Mouse (Mus musculus) effector memory CD4-positive, alpha-beta T cell, adult 5 months (primary cell): ENCODE measurements around the gene 1520401A03Rik. TPM values are rescaled to one million over a fixed set of nuclear protein-coding genes. Genes with fewer than 3 reads are reported as not detected.

ENCODE experiments used
- polyA plus RNA-seq: library from polyadenylated mRNA; unstranded; fragments of 100-300 nt; shearing (Covaris generic); gene quantifications from one replicate; pipeline ENCODE4 v1.2.1, GENCODE M21; 2017

The 1520401A03Rik gene
- polyA plus RNA-seq = not detected

GRCm38 (mm10) chr17:23722376-23723125 is at the start of gene 1520401A03Rik:
TSS of gene 1520401A03Rik (minus strand) at chr17:23722783.

DNA sequence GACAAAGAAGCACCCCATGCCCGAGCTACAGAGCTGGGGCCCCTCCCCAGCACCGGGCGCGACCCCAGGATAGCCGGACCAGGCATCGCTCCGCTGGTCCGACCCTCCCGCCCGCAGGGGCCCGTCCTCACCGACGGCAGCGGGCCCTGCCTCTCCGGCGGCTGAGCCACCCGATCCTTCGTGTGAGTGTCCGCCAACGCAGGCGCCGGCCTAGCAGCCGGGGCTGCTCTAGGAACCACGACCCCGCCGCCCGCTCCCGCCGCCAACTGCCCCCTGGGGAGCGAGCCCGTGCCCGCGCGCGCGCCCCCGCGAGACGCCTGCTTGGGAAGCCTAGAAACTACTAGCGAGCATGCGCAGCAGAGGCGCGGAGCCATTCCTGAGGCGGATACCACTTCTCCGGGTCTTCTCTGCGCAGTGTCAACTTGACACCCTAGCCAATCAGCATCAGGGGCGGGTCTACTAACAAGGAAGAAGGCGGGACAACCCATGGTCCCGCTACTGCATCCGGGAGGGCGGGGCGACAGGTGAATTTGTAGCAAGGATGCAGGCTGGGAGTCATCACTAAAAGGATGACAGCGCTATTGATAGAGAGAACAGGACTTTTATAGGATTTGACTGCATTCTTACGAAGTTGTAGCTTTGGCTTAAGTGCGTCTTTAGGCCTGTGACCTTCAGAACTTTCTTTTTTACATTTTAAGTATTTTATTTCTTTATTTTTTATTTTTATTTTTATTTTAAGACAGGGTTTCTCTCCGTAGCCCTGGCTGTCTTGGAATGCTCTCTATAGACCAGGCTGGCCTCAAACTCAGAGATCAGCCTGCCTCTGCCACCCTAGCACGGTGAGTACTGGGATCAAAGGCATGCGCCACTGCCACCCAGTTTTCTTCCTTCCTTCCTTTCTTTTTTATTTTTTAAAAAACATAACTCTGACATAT is 49.0 kb upstream of the 1520401A03Rik start, which contains the start of gene Flywch1:
TSS of gene Flywch1 (minus strand) at position 319 of the 935 bp plus-strand sequence.

GRCm38 (mm10) chr17:23745301-23746251 is 23.0 kb upstream of the 1520401A03Rik start, which contains the start of gene Kremen2:
TSS of gene Kremen2 (minus strand) at chr17:23745833.

DNA sequence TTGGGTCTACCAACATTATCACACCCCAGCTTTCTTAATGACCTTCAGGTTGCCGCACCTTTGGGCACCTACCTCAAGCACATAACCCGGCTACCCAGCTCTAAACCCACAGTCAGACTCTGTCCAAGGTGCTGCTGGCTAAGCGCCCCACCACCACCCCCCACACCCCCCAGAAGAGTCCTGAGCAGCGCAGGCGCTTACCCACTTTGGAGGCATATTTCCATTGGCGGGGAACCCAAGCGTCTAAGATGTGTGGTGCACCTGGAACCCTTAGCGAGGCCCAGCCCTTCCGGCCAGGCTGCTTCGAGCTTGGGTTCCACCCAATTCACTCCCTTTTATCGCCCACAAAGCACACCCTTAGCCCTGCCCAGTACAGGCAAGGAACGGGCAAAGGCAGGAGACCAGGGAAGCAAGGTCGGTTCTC is 18.0 kb upstream of the 1520401A03Rik start, which contains the start of gene Paqr4:
TSS of gene Paqr4 (minus strand) at position 270 of the 424 bp plus-strand sequence.

GRCm38 (mm10) chr17:23725999-23726757 is 3.6 kb upstream of the 1520401A03Rik start, which contains the start of gene Pkmyt1:
TSS of gene Pkmyt1 (plus strand) at chr17:23726336.

GRCm38 (mm10) chr17:23683856-23684672 is 38.5 kb downstream of the 1520401A03Rik start, which contains the start of gene Cldn9:
TSS of gene Cldn9 (minus strand) at chr17:23684026.

DNA sequence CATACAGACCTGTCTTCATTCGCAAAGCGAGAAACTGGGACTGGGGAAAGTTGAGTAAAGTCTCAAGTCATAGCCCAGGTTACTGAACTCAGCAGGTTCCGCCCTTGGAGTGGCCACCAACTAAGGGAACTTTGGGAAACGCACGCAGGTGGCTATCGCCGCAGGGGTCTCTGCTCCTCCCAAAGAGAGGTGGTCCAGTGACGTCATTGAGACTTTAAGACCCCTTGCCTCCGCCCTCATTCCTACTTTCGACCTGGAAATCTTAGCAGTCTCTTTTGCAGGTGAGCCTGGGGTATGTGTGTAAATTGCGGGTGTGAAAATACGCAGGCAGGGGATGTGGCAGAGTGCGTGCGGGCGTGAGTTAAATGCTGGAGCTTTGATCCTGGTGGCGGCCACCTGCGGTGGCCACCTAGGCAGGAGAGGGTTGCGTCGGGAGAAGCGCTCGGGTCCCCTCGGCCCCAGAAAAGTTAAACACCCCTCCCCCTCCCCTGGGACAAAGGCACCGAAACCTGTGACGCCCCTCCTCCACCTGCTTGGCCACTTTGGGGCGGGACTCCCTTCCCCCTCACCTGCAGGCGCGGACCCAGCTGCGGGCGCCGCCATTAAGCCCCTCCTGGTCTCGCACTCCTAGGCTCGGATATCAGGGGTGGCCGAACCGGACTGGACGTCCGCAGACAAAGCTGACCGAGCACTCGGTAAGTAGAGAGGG is 43.3 kb downstream of the 1520401A03Rik start, which contains the start of gene Cldn6:
TSS of gene Cldn6 (plus strand) at position 123 of the 709 bp plus-strand sequence.

GRCm38 (mm10) chr17:23677236-23677679 is 45.3 kb downstream of the 1520401A03Rik start, which contains the start of gene Tnfrsf12a:
TSS of gene Tnfrsf12a (minus strand) at chr17:23677468.

GRCm38 (mm10) chr17:23673424-23674073 is 49.0 kb downstream of the 1520401A03Rik start, which contains the start of the genes Hcfc1r1 and Thoc6:
TSS of gene Hcfc1r1 (plus strand) at chr17:23673596.
TSS of gene Thoc6 (minus strand) at chr17:23673882.

GRCm38 (mm10) chr17:23660117-23660875 is 62.3 kb downstream of the 1520401A03Rik start, which contains the start of gene Bicdl2:
TSS of gene Bicdl2 (plus strand) at chr17:23660506.

Other genes with a start within 250 kb of the 1520401A03Rik start
- not detected for gene Vmn2r117, start 243.1 kb downstream of the 1520401A03Rik start, polyA plus RNA-seq
- 6.9 TPM for gene Zfp213, start 158.5 kb downstream of the 1520401A03Rik start, polyA plus RNA-seq
- not detected for gene Zfp13, start 123.3 kb downstream of the 1520401A03Rik start, polyA plus RNA-seq
- 4.8 TPM for gene Zscan10, start 121.9 kb downstream of the 1520401A03Rik start, polyA plus RNA-seq
- gene Mmp25, start 77.5 kb downstream of the 1520401A03Rik start, polyA plus RNA-seq = 0.25 TPM
- 0.19 TPM for gene Bicdl2, start 62.3 kb downstream of the 1520401A03Rik start, polyA plus RNA-seq
- 46.6 TPM for gene Hcfc1r1, start 49.2 kb downstream of the 1520401A03Rik start, polyA plus RNA-seq
- gene Thoc6, start 48.9 kb downstream of the 1520401A03Rik start, polyA plus RNA-seq = 21.0 TPM
- 20.5 TPM for gene Tnfrsf12a, start 45.3 kb downstream of the 1520401A03Rik start, polyA plus RNA-seq
- gene Cldn6, start 43.5 kb downstream of the 1520401A03Rik start, polyA plus RNA-seq = not detected
- gene Cldn9, start 38.8 kb downstream of the 1520401A03Rik start, polyA plus RNA-seq = not detected
- gene Pkmyt1, start 3.6 kb upstream of the 1520401A03Rik start, polyA plus RNA-seq = 51.3 TPM
- gene Paqr4, start 18.1 kb upstream of the 1520401A03Rik start, polyA plus RNA-seq = 3.1 TPM
- gene Kremen2, start 23.1 kb upstream of the 1520401A03Rik start, polyA plus RNA-seq = 2.4 TPM
- gene Flywch1, start 48.8 kb upstream of the 1520401A03Rik start, polyA plus RNA-seq = 25.6 TPM
- 1.7 TPM for gene Flywch2, start 63.3 kb upstream of the 1520401A03Rik start, polyA plus RNA-seq
- gene Srrm2, start 67.7 kb upstream of the 1520401A03Rik start, polyA plus RNA-seq = 1,161 TPM
- 389 TPM for gene Elob, start 106.4 kb upstream of the 1520401A03Rik start, polyA plus RNA-seq
- not detected for gene Prss33, start 113.3 kb upstream of the 1520401A03Rik start, polyA plus RNA-seq
- not detected for gene Prss32, start 121.1 kb upstream of the 1520401A03Rik start, polyA plus RNA-seq
- gene Prss41, start 121.4 kb upstream of the 1520401A03Rik start, polyA plus RNA-seq = 3.6 TPM
- gene Prss21, start 145.3 kb upstream of the 1520401A03Rik start, polyA plus RNA-seq = not detected
- not detected for gene Dcpp1, start 158.1 kb upstream of the 1520401A03Rik start, polyA plus RNA-seq
- gene Dcpp2, start 158.1 kb upstream of the 1520401A03Rik start, polyA plus RNA-seq = not detected
- not detected for gene Dcpp3, start 194.7 kb upstream of the 1520401A03Rik start, polyA plus RNA-seq
- gene Sbp, start 218.9 kb upstream of the 1520401A03Rik start, polyA plus RNA-seq = not detected
- not detected for gene Sbpl, start 232.5 kb upstream of the 1520401A03Rik start, polyA plus RNA-seq